Mouse (Mus musculus) thymus, adult 2 months (tissue): ENCODE measurements around the gene Ythdf2. TPM values are rescaled to one million over a fixed set of nuclear protein-coding genes. Genes with fewer than 3 reads are reported as not detected.
A peak's percentile ranks its signal among the peaks of the same experiment; 100 is the strongest.

Experiments
- DNase-seq: peaks from one replicate; pipeline ENCODE4 v3.0.0; 2021
- H3K27ac ChIP-seq: fragments of 200-500 bp; 2 replicates; pipeline ENCODE4 v1.5.1; 2012; ENCODE audit warnings: low read length, control low read depth; ENCODE audit not compliant: control insufficient read depth, insufficient read depth
- H3K27me3 ChIP-seq: fragments of 200-500 bp; 2 replicates; pipeline ENCODE4 v1.6.1; 2012; ENCODE audit warnings: mild to moderate bottlenecking, low read length, moderate library complexity, mixed read lengths; ENCODE audit not compliant: control insufficient read depth, insufficient read depth
- H3K36me3 ChIP-seq: fragments of 200-500 bp; 2 replicates; pipeline ENCODE4 v1.6.1; 2012; ENCODE audit warnings: mild to moderate bottlenecking, low read length, moderate library complexity; ENCODE audit not compliant: control insufficient read depth, insufficient read depth
- H3K4me1 ChIP-seq: fragments of 200-500 bp; replicated peaks from 2 replicates; pipeline ENCODE4 v1.6.1; 2012; ENCODE audit warnings: low read length; ENCODE audit not compliant: control insufficient read depth, insufficient read depth
- H3K4me3 ChIP-seq: fragments of 200-500 bp; 2 replicates; pipeline ENCODE4 v1.5.1; 2012; ENCODE audit warnings: mild to moderate bottlenecking, low read length, control low read depth, moderate library complexity; ENCODE audit not compliant: control insufficient read depth, insufficient read depth
- CTCF ChIP-seq: fragments of 200-500 bp; IDR thresholded peaks from 2 replicates; pipeline ENCODE4 v1.5.1; 2012; ENCODE audit warnings: mild to moderate bottlenecking, control low read depth, low read length, moderate library complexity, borderline replicate concordance; ENCODE audit not compliant: control insufficient read depth, poor library complexity, insufficient read depth; ENCODE audit errors: extremely low read depth
- POLR2A ChIP-seq: fragments of 200-500 bp; IDR thresholded peaks from 2 replicates; pipeline ENCODE4 v1.6.1; 2012; ENCODE audit warnings: mild to moderate bottlenecking, low read length, control low read depth, moderate library complexity; ENCODE audit not compliant: control insufficient read depth, poor library complexity, insufficient read depth; ENCODE audit errors: extremely low read depth
- WGBS: fragments of 180-500 bp; shearing (Covaris S2); methylation state at CpG from one replicate; pipeline ENCODE4 v1.1.7; 2018; 5-methylcytosine and 5-hydroxymethylcytosine counted together
- polyA plus RNA-seq: library from polyadenylated mRNA; depleted of rRNA; stranded (reverse); fragments of >200 nt; gene quantifications from 2 replicates; pipeline ENCODE4 v1.2.3, GENCODE M21; 2012

Gene Ythdf2
- polyA plus RNA-seq, 1 experiment = 36.0 TPM

DNA sequence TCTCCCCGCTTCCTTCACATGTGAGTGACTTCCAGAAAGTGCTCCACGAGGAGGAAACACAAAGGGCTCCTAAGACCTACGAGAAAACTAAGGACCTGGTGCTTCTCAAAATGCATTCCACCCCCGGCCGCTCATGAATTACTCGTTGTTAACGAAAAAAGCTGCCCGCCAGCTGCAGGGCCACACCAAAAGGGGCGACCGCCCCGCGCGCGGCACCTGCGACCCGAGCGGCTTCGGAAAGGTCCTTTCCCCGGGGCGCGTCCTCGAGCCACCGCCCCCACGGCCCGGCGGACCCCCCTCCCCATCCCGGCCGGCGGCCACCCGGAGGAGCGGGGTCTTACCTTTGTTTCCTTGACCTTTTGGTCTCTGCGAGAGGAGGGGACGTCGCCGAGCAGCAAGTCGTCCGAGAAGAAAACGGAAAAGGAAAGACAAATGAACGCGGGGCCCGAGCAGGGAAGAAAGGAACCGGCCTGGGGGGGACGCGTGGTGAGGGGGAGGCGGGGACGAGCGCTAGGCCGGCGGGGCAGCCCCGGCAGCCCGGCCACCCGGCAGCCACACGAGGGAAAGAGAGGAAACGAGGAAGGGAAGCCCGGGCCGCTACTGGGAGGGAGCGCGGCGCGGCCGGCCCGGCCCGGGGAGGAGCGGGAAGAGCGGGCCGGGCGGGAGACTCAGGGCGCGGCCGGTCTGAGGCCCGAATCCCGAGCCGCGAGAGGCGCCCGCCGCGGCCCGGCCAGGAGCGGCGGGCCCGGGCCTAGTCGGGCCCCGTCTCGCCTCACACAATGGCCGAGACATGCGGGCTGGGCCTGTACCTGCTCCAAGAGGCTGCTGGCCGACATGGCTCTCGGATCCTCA lies 786 bp downstream of the Ythdf2 start:
- Histone ChIP-seq H3K36me3 (peaks cover 10% of the 10 kb centered on the region; the same call in 1 of the 2 replicates), H3K4me3 (peak overlapping the region; percentile 92), H3K27me3 (no peaks in the 10 kb centered on the region), H3K4me1 (peaks cover 6% of the 10 kb centered on the region; the same call in 1 of the 2 replicates), H3K27ac (peak overlapping the region; percentile 30; the same call in 1 of the 2 replicates)
- peak; percentile 38 for DNase-seq
- no peak for TF ChIP-seq CTCF
- TF ChIP-seq POLR2A = no peak
- under 1% methylated on average over 89 of the region's 89 CpGs for WGBS

GRCm38 (mm10) chr4:132210325-132210724 lies 1.8 kb downstream of the Ythdf2 start:
- no peaks in the 10 kb centered on the region for H3K27me3 ChIP-seq
- 33% methylated on average over 2 of the region's 2 CpGs for WGBS
- peaks cover 6% of the 10 kb centered on the region; the same call in 1 of the 2 replicates for H3K4me1 ChIP-seq
- H3K36me3 ChIP-seq = peaks cover 19% of the 10 kb centered on the region
- H3K27ac ChIP-seq = no peak overlapping the region
- H3K4me3 ChIP-seq = no peak overlapping the region
- no peak for TF ChIP-seq CTCF
- TF ChIP-seq POLR2A = no peak
- DNase-seq = no peak

DNA sequence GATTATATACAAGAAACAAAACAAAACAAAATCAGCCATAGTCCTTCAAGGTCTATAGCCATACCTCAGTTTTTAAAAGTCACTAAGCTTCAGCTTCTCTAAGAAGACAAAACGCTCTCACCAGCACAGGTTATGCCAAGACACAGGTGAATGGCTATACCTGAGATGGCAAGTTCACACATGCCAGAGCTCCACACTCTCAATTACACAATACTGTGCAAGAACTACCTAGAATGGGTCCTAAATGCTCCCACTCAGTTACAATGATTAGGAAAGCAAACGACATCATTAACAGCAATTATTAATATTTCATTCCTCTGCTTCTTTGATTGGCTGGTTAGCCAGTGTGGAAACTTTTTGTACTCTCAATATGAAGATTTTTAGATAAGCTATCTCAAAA lies 2.8 kb downstream of the Ythdf2 start:
- peaks cover 6% of the 10 kb centered on the region; the same call in 1 of the 2 replicates for H3K4me1 ChIP-seq
- H3K36me3 ChIP-seq = peaks cover 30% of the 10 kb centered on the region
- H3K27ac ChIP-seq = no peak overlapping the region
- no peak overlapping the region for H3K4me3 ChIP-seq
- WGBS = 87% methylated on average over 2 of the region's 2 CpGs
- no peak for TF ChIP-seq CTCF
- TF ChIP-seq POLR2A = no peak
- no peak for DNase-seq
- no peaks in the 10 kb centered on the region for H3K27me3 ChIP-seq

DNA sequence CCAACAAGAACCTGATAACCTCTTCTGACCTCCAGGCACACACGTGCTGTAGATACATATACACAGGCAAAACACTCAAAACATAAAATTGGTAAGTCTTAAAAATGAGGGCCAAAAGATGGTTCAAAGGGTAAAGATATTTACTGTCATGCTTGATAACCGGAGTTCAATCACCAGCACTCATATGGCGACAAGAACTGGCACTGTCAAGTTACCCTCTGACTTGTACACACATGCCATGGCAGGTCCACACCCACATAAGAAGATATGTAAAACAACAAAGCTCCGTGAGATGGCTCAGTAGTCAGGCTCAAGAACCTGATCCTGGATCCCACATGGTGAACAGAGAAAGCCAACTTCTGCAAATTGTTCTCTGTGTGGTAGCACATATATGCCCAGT lies 4.8 kb downstream of the Ythdf2 start:
- DNase-seq = no peak
- Histone ChIP-seq H3K4me3 (no peak overlapping the region), H3K27ac (no peak overlapping the region), H3K36me3 (peaks cover 46% of the 10 kb centered on the region), H3K27me3 (no peaks in the 10 kb centered on the region), H3K4me1 (peaks cover 3% of the 10 kb centered on the region; the same call in 1 of the 2 replicates)
- TF ChIP-seq CTCF = no peak
- no peak for TF ChIP-seq POLR2A
- 91% methylated on average over 4 of the region's 4 CpGs for WGBS

DNA sequence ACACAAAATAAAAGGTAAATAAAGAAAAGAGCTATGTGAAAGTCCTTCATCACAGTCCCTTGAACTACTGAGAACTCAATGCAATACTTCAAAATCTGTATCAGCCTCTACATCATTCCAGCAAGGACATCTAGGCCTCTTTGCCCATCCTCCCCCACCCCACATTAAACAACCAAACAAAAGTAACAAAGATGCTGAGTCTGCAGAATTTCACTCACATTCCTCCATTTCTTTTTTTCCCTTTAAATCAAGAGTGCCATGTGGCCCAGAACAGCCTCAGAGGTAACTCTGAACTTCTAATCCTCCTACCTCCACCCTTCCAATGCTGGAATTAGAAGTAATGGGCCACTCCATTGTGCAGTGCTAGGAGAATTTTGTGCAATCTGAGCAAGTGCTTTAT lies 13.3 kb downstream of the Ythdf2 start:
- H3K4me3 ChIP-seq = no peak overlapping the region
- TF ChIP-seq CTCF (no peak), POLR2A (no peak)
- H3K36me3 ChIP-seq = peaks cover 15% of the 10 kb centered on the region
- H3K27ac ChIP-seq = no peak overlapping the region
- no peaks in the 10 kb centered on the region for H3K27me3 ChIP-seq
- no peaks in the 10 kb centered on the region for H3K4me1 ChIP-seq
- DNase-seq = no peak

GRCm38 (mm10) chr4:132198285-132198712 lies 13.8 kb downstream of the Ythdf2 start:
- WGBS = 59% methylated on average over 4 of the region's 4 CpGs
- H3K27ac ChIP-seq = no peak overlapping the region
- peak; percentile 41 for DNase-seq

GRCm38 (mm10) chr4:132194975-132195374 lies 17.1 kb downstream of the Ythdf2 start:
- Histone ChIP-seq H3K27me3 (no peaks in the 10 kb centered on the region), H3K4me3 (no peak overlapping the region), H3K36me3 (peaks cover 16% of the 10 kb centered on the region), H3K4me1 (no peaks in the 10 kb centered on the region), H3K27ac (no peak overlapping the region)
- TF ChIP-seq CTCF (no peak), POLR2A (no peak)
- WGBS = 94% methylated on average over 3 of the region's 3 CpGs
- no peak for DNase-seq

More at GRCm38 (mm10) chr4:132198285-132198712, 13.8 kb downstream of the Ythdf2 start:
- Histone ChIP-seq H3K4me3 (no peak overlapping the region), H3K4me1 (no peaks in the 10 kb centered on the region), H3K36me3 (peaks cover 11% of the 10 kb centered on the region), H3K27me3 (no peaks in the 10 kb centered on the region)
- no peak for TF ChIP-seq CTCF
- TF ChIP-seq POLR2A = no peak
